Mouse (Mus musculus): ENCODE measurements around the gene Wasf3. TPM values are rescaled to one million over a fixed set of nuclear protein-coding genes. Genes with fewer than 3 reads are reported as not detected.

Gene Wasf3
- polyA plus RNA-seq, 1 experiment from 2014 or later = 3.8 TPM

- no peaks in the 10 kb centered on the region for H3K4me1 ChIP-seq (ENCODE audit: control insufficient read depth, insufficient read depth, low read length)
- no peak overlapping the region for H3K9ac ChIP-seq (replicated peaks; ENCODE audit: low read length)
- H3K4me2 ChIP-seq (ENCODE audit: low read depth, low read length) = no peak overlapping the region
- H3K27me3 ChIP-seq (ENCODE audit: control insufficient read depth, insufficient read depth, low read length) = no peaks in the 10 kb centered on the region
- 34% methylated on average over 10 of the region's 10 CpGs for WGBS
- no peaks in the 10 kb centered on the region for H3K9me3 ChIP-seq (replicated peaks; ENCODE audit: control insufficient read depth, low read length)
- peak; percentile 70 for DNase-seq (ENCODE audit: low spot score)
- no peaks in the 10 kb centered on the region for H3K36me3 ChIP-seq (replicated peaks; ENCODE audit: control insufficient read depth, insufficient read depth, low read depth, low read length)
- ATAC-seq (replicated peaks; ENCODE audit: insufficient number of reproducible peaks, low FRiP score, low TSS enrichment, low read depth) = no peak
- H3K27ac ChIP-seq (replicated peaks; ENCODE audit: low read depth, low read length) = no peak overlapping the region
- no peak overlapping the region for H3K4me3 ChIP-seq (ENCODE audit: low read depth, low read length)
These were observed 24.4 kb upstream of the Wasf3 start for GRCm38 (mm10) chr5:146360386-146360785.

- no peak overlapping the region for H3K27ac ChIP-seq (replicated peaks; ENCODE audit: low read depth, low read length)
- no peaks in the 10 kb centered on the region for H3K9me3 ChIP-seq (replicated peaks; ENCODE audit: control insufficient read depth, low read length)
- no peak for ATAC-seq (replicated peaks; ENCODE audit: insufficient number of reproducible peaks, low FRiP score, low TSS enrichment, low read depth)
- H3K4me1 ChIP-seq (ENCODE audit: control insufficient read depth, insufficient read depth, low read length) = no peaks in the 10 kb centered on the region
- H3K9ac ChIP-seq (replicated peaks; ENCODE audit: low read length) = no peak overlapping the region
- no peak for DNase-seq (ENCODE audit: low spot score)
- H3K4me2 ChIP-seq (ENCODE audit: low read depth, low read length) = no peak overlapping the region
- H3K36me3 ChIP-seq (replicated peaks; ENCODE audit: control insufficient read depth, insufficient read depth, low read depth, low read length) = no peaks in the 10 kb centered on the region
- H3K4me3 ChIP-seq (ENCODE audit: low read depth, low read length) = no peak overlapping the region
- whole genome bisulfite sequencing = 89% methylated on average over 9 of the region's 9 CpGs
- H3K27me3 ChIP-seq (ENCODE audit: control insufficient read depth, insufficient read depth, low read length) = no peaks in the 10 kb centered on the region
These were observed 22.1 kb upstream of the Wasf3 start for GRCm38 (mm10) chr5:146362711-146363110.

GRCm38 (mm10) chr5:146368356-146368755 is 16.4 kb upstream of the Wasf3 start:
- H3K36me3 ChIP-seq (replicated peaks; ENCODE audit: control insufficient read depth, insufficient read depth, low read depth, low read length) = no peaks in the 10 kb centered on the region
- no peak overlapping the region for H3K27ac ChIP-seq (replicated peaks; ENCODE audit: low read depth, low read length)
- DNase-seq (ENCODE audit: low spot score) (no peak), ATAC-seq (replicated peaks; ENCODE audit: insufficient number of reproducible peaks, low FRiP score, low TSS enrichment, low read depth) (no peak)
- no peak overlapping the region for H3K9ac ChIP-seq (replicated peaks; ENCODE audit: low read length)
- no peaks in the 10 kb centered on the region for H3K9me3 ChIP-seq (replicated peaks; ENCODE audit: control insufficient read depth, low read length)
- no peaks in the 10 kb centered on the region for H3K4me1 ChIP-seq (ENCODE audit: control insufficient read depth, insufficient read depth, low read length)
- 85% methylated on average over 2 of the region's 2 CpGs for WGBS
- no peak overlapping the region for H3K4me3 ChIP-seq (ENCODE audit: low read depth, low read length)
- H3K27me3 ChIP-seq (ENCODE audit: control insufficient read depth, insufficient read depth, low read length) = no peaks in the 10 kb centered on the region
- no peak overlapping the region for H3K4me2 ChIP-seq (ENCODE audit: low read depth, low read length)

- 86% methylated on average over 13 of the region's 13 CpGs for WGBS
- DNase-seq (ENCODE audit: low spot score) = no peak
- no peak for ATAC-seq (replicated peaks; ENCODE audit: insufficient number of reproducible peaks, low FRiP score, low TSS enrichment, low read depth)
- Histone ChIP-seq H3K9ac (replicated peaks; ENCODE audit: low read length) (no peak overlapping the region), H3K4me2 (ENCODE audit: low read depth, low read length) (no peak overlapping the region), H3K36me3 (replicated peaks; ENCODE audit: control insufficient read depth, insufficient read depth, low read depth, low read length) (no peaks in the 10 kb centered on the region), H3K4me3 (ENCODE audit: low read depth, low read length) (no peak overlapping the region), H3K4me1 (ENCODE audit: control insufficient read depth, insufficient read depth, low read length) (no peaks in the 10 kb centered on the region), H3K27me3 (ENCODE audit: control insufficient read depth, insufficient read depth, low read length) (no peaks in the 10 kb centered on the region), H3K27ac (replicated peaks; ENCODE audit: low read depth, low read length) (no peak overlapping the region), H3K9me3 (replicated peaks; ENCODE audit: control insufficient read depth, low read length) (no peaks in the 10 kb centered on the region)
These were observed 15.8 kb upstream of the Wasf3 start for GRCm38 (mm10) chr5:146368971-146369370.

GRCm38 (mm10) chr5:146370794-146371193 is 14.0 kb upstream of the Wasf3 start:
- H3K4me1 ChIP-seq (ENCODE audit: control insufficient read depth, insufficient read depth, low read length) = no peaks in the 10 kb centered on the region
- no peaks in the 10 kb centered on the region for H3K36me3 ChIP-seq (replicated peaks; ENCODE audit: control insufficient read depth, insufficient read depth, low read depth, low read length)
- WGBS = 90% methylated on average over 8 of the region's 8 CpGs

GRCm38 (mm10) chr5:146373238-146373637 is 11.5 kb upstream of the Wasf3 start:
- ATAC-seq (replicated peaks; ENCODE audit: insufficient number of reproducible peaks, low FRiP score, low TSS enrichment, low read depth) (no peak; the same call in 1 of the 2 replicates), DNase-seq (ENCODE audit: low spot score) (no peak)
- Histone ChIP-seq H3K9me3 (replicated peaks; ENCODE audit: control insufficient read depth, low read length) (no peaks in the 10 kb centered on the region), H3K27ac (replicated peaks; ENCODE audit: low read depth, low read length) (no peak overlapping the region), H3K36me3 (replicated peaks; ENCODE audit: control insufficient read depth, insufficient read depth, low read depth, low read length) (no peaks in the 10 kb centered on the region), H3K9ac (replicated peaks; ENCODE audit: low read length) (no peak overlapping the region), H3K27me3 (ENCODE audit: control insufficient read depth, insufficient read depth, low read length) (no peaks in the 10 kb centered on the region), H3K4me3 (ENCODE audit: low read depth, low read length) (no peak overlapping the region), H3K4me2 (ENCODE audit: low read depth, low read length) (no peak overlapping the region), H3K4me1 (ENCODE audit: control insufficient read depth, insufficient read depth, low read length) (no peaks in the 10 kb centered on the region)
- WGBS = 86% methylated on average over 11 of the region's 11 CpGs

More at GRCm38 (mm10) chr5:146370794-146371193, 14.0 kb upstream of the Wasf3 start:
- ATAC-seq (replicated peaks; ENCODE audit: insufficient number of reproducible peaks, low FRiP score, low TSS enrichment, low read depth) (no peak), DNase-seq (ENCODE audit: low spot score) (no peak)
- no peak overlapping the region for H3K4me3 ChIP-seq (ENCODE audit: low read depth, low read length)
- H3K9ac ChIP-seq (replicated peaks; ENCODE audit: low read length) = no peak overlapping the region
- H3K9me3 ChIP-seq (replicated peaks; ENCODE audit: control insufficient read depth, low read length) = no peaks in the 10 kb centered on the region
- no peaks in the 10 kb centered on the region for H3K27me3 ChIP-seq (ENCODE audit: control insufficient read depth, insufficient read depth, low read length)
- H3K4me2 ChIP-seq (ENCODE audit: low read depth, low read length) = no peak overlapping the region
- H3K27ac ChIP-seq (replicated peaks; ENCODE audit: low read depth, low read length) = no peak overlapping the region

- WGBS = 81% methylated on average over 4 of the region's 4 CpGs
- Histone ChIP-seq H3K4me2 (ENCODE audit: low read depth, low read length) (no peak overlapping the region), H3K9ac (replicated peaks; ENCODE audit: low read length) (no peak overlapping the region), H3K36me3 (replicated peaks; ENCODE audit: control insufficient read depth, insufficient read depth, low read depth, low read length) (no peaks in the 10 kb centered on the region), H3K27ac (replicated peaks; ENCODE audit: low read depth, low read length) (no peak overlapping the region), H3K4me1 (ENCODE audit: control insufficient read depth, insufficient read depth, low read length) (no peaks in the 10 kb centered on the region), H3K9me3 (replicated peaks; ENCODE audit: control insufficient read depth, low read length) (no peaks in the 10 kb centered on the region), H3K27me3 (ENCODE audit: control insufficient read depth, insufficient read depth, low read length) (no peaks in the 10 kb centered on the region), H3K4me3 (ENCODE audit: low read depth, low read length) (no peak overlapping the region)
- no peak for ATAC-seq (replicated peaks; ENCODE audit: insufficient number of reproducible peaks, low FRiP score, low TSS enrichment, low read depth)
- DNase-seq (ENCODE audit: low spot score) = no peak
These were observed 8.2 kb upstream of the Wasf3 start for GRCm38 (mm10) chr5:146376601-146377000.

GRCm38 (mm10) chr5:146380041-146380440 is 4.7 kb upstream of the Wasf3 start:
- no peak overlapping the region for H3K9ac ChIP-seq (replicated peaks; ENCODE audit: low read length)
- ATAC-seq (replicated peaks; ENCODE audit: insufficient number of reproducible peaks, low FRiP score, low TSS enrichment, low read depth) (no peak), DNase-seq (ENCODE audit: low spot score) (no peak)
- no peaks in the 10 kb centered on the region for H3K36me3 ChIP-seq (replicated peaks; ENCODE audit: control insufficient read depth, insufficient read depth, low read depth, low read length)
- H3K27ac ChIP-seq (replicated peaks; ENCODE audit: low read depth, low read length) = no peak overlapping the region
- no peaks in the 10 kb centered on the region for H3K27me3 ChIP-seq (ENCODE audit: control insufficient read depth, insufficient read depth, low read length)
- no peaks in the 10 kb centered on the region for H3K9me3 ChIP-seq (replicated peaks; ENCODE audit: control insufficient read depth, low read length)
- no peak overlapping the region for H3K4me2 ChIP-seq (ENCODE audit: low read depth, low read length)
- WGBS = 78% methylated on average over 8 of the region's 8 CpGs
- no peak overlapping the region for H3K4me3 ChIP-seq (ENCODE audit: low read depth, low read length)
- no peaks in the 10 kb centered on the region for H3K4me1 ChIP-seq (ENCODE audit: control insufficient read depth, insufficient read depth, low read length)

Data from embryonic facial prominence, embryonic 11.5 days (tissue).